Mouse (Mus musculus) lung, postnatal 0 days (tissue): ENCODE measurements around the gene Gm10600. TPM values are rescaled to one million over a fixed set of nuclear protein-coding genes. Genes with fewer than 3 reads are reported as not detected.
"Not testable (repeated sequence)": the region's sequence is repeated elsewhere in the genome, so short reads cannot be mapped to it uniquely, and the experiment has no call there.

Experiments used
- ATAC-seq: fragments of 200-750 bp; cut with Nextera tagmentation; 2 replicates; pipeline ENCODE4 v1.8.0; 2017; ENCODE audit warnings: moderate library complexity
- DNase-seq: peaks from one replicate; pipeline ENCODE4 v3.0.0-alpha.2; 2016; ENCODE audit warnings: low spot score
- H3K27ac ChIP-seq: fragments of 300-500 bp; sonication (generic); 2 replicates; pipeline ENCODE4 v1.5.1; 2014; ENCODE audit warnings: antibody characterized with exemption, mild to moderate bottlenecking, low read length, mixed read lengths
- H3K27me3 ChIP-seq: fragments of 300-500 bp; sonication (generic); replicated peaks from 2 replicates; pipeline ENCODE4 v1.6.1; 2014; ENCODE audit warnings: low read length, mixed read lengths; ENCODE audit not compliant: insufficient read depth
- H3K36me3 ChIP-seq: fragments of 300-500 bp; sonication (generic); 2 replicates; pipeline ENCODE4 v1.6.1; 2014; ENCODE audit warnings: low read length, mixed read lengths; ENCODE audit not compliant: insufficient read depth
- H3K4me1 ChIP-seq: fragments of 300-500 bp; sonication (generic); 2 replicates; pipeline ENCODE4 v1.6.1; 2014; ENCODE audit warnings: antibody characterized with exemption, low read depth, low read length, mixed read lengths; ENCODE audit not compliant: insufficient read depth
- H3K4me2 ChIP-seq: fragments of 300-500 bp; sonication (generic); replicated peaks from 2 replicates; pipeline ENCODE4 v1.6.1; 2014; ENCODE audit warnings: low read depth, mild to moderate bottlenecking, low read length, moderate library complexity, mixed read lengths
- H3K4me3 ChIP-seq: fragments of 300-500 bp; sonication (generic); 2 replicates; pipeline ENCODE4 v1.5.1; 2014; ENCODE audit warnings: low read depth, low read length
- H3K9ac ChIP-seq: fragments of 300-500 bp; sonication (generic); replicated peaks from 2 replicates; pipeline ENCODE4 v1.6.1; 2014; ENCODE audit warnings: low read depth, mild to moderate bottlenecking
- H3K9me3 ChIP-seq: fragments of 300-500 bp; sonication (generic); 2 replicates; pipeline ENCODE4 v1.6.1; 2016; ENCODE audit warnings: low read length, mixed read lengths
- WGBS: fragments of 180-500 bp; shearing (Covaris S2); extraction: QIAGEN DNeasy Blood & Tissue Kit; methylation state at CpG from one replicate; pipeline ENCODE4 v1.1.7; 2014; 5-methylcytosine and 5-hydroxymethylcytosine counted together
- polyA plus RNA-seq: library from polyadenylated mRNA; unstranded; fragments of >200 nt; fragmentation: Nextera tagmentation; extraction: Ambion mirVana; gene quantifications from 2 replicates; pipeline ENCODE4 v1.2.1, GENCODE M21; 2015

Gm10600 gene
- polyA plus RNA-seq: not detected in 2 replicates

DNA sequence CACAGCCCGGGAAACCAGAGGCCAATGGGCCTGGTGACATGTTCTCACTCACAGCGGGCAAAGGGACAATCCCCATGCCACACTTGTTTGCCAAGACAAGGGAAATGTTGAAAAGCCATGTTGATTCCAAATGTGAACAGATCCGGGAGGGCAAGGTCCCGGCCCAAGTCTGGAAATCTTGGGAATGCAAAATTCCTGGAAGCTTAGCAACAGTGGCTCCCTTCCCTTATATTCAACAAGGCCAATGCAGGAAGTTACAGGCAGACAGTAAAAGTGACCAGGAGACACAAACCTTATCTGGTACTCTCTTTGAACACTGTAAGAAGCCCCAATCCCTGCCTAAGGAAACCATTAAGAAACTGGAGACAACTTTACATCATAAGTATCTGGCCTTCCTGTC, at the start of gene Gm10600:
Gene Gm10600 (plus strand): TSS at position 301 of the 400 bp plus-strand sequence.
- H3K36me3 ChIP-seq, H3K4me2 ChIP-seq, H3K27ac ChIP-seq, H3K27me3 ChIP-seq, H3K4me1 ChIP-seq, H3K4me3 ChIP-seq, H3K9ac ChIP-seq, DNase-seq, ATAC-seq, H3K9me3 ChIP-seq: not testable (repeated sequence)
- WGBS: no CpG with 5 or more reads among the region's 4 CpGs

DNA sequence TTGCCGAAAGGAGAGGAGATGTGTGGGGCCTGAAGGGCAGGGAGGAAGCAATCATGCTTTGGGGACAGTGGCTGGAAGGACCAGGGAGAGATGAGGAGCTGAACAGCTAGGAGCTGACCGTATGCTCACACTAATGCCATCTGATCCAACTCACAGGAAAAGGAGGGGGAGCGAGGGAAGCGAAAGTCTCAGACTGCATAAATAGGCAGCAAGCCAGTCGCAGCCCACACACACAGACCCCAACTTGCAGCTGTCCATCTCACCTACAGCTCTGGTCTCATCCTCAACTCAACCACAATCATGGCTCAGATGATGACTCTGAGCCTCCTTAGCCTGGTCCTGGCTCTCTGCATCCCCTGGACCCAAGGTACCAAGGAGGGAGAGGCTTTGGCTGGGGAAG, 15.0 kb downstream of the Gm10600 start, which contains the start of gene Ccl21b:
Gene Ccl21b (plus strand): TSS at position 301 of the 400 bp plus-strand sequence.
- no CpG with 5 or more reads among the region's 5 CpGs for WGBS
- not testable (repeated sequence) for H3K36me3 ChIP-seq, H3K27me3 ChIP-seq, H3K4me2 ChIP-seq, H3K9ac ChIP-seq, DNase-seq, H3K27ac ChIP-seq, ATAC-seq, H3K9me3 ChIP-seq, H3K4me1 ChIP-seq, H3K4me3 ChIP-seq

Other genes starting within 250 kb of the Gm10600 start
- gene Gm21093, start 205.9 kb upstream of the Gm10600 start, polyA plus RNA-seq: not detected in 2 replicates
- not detected in 2 replicates for gene Gm3893, start 149.4 kb upstream of the Gm10600 start, polyA plus RNA-seq
- 4.8 TPM in 1 of 2 replicates, not detected in the other for gene Gm13304, start 125.8 kb upstream of the Gm10600 start, polyA plus RNA-seq
- gene Gm13306, start 87.2 kb upstream of the Gm10600 start, polyA plus RNA-seq: not detected in 2 replicates
- gene Gm13305, start 72.0 kb upstream of the Gm10600 start, polyA plus RNA-seq: 0.31 TPM in 1 of 2 replicates, not detected in the other
- 2.9 and 3.4 TPM in 2 replicates for gene Ccl21b, start 15.1 kb downstream of the Gm10600 start, polyA plus RNA-seq
- not detected in 2 replicates for gene Gm21953, start 53.6 kb downstream of the Gm10600 start, polyA plus RNA-seq
- not detected in 2 replicates for gene Fam205a3, start 77.7 kb downstream of the Gm10600 start, polyA plus RNA-seq
- not detected in 2 replicates for gene Gm21586, start 198.7 kb downstream of the Gm10600 start, polyA plus RNA-seq
- gene Gm2163, start 226.1 kb downstream of the Gm10600 start, polyA plus RNA-seq: not detected in 2 replicates